Mouse (Mus musculus) midbrain, postnatal 0 days (tissue): ENCODE data around the gene Btbd11. TPM values are rescaled to one million over a fixed set of nuclear protein-coding genes. Genes with fewer than 3 reads are reported as not detected.

Experiments used
- ATAC-seq: fragments of 200-750 bp; cut with Nextera tagmentation; 2 replicates; pipeline ENCODE4 v1.8.0; 2017; ENCODE audit warnings: moderate number of reproducible peaks, mild to moderate bottlenecking, moderate TSS enrichment, moderate library complexity; ENCODE audit not compliant: low FRiP score
- DNase-seq: peaks from one replicate; pipeline ENCODE4 v3.0.0-alpha.2; 2015; ENCODE audit warnings: low spot score
- H3K27ac ChIP-seq: fragments of 300-500 bp; sonication (generic); 2 replicates; pipeline ENCODE4 v1.5.1; 2014; ENCODE audit warnings: low read depth, mild to moderate bottlenecking, low read length, mixed read lengths
- H3K27me3 ChIP-seq: fragments of 300-500 bp; sonication (generic); 2 replicates; pipeline ENCODE4 v1.6.1; 2014; ENCODE audit warnings: low read length, control low read depth, mixed read lengths; ENCODE audit not compliant: insufficient read depth
- H3K36me3 ChIP-seq: fragments of 300-500 bp; sonication (generic); 2 replicates; pipeline ENCODE4 v1.6.1; 2014; ENCODE audit warnings: low read length, control low read depth, mixed read lengths; ENCODE audit not compliant: insufficient read depth
- H3K4me1 ChIP-seq: fragments of 300-500 bp; sonication (generic); 2 replicates; pipeline ENCODE4 v1.6.1; 2014; ENCODE audit warnings: mild to moderate bottlenecking, control low read depth, antibody characterized with exemption, low read length, mixed read lengths; ENCODE audit not compliant: insufficient read depth
- H3K4me2 ChIP-seq: fragments of 300-500 bp; sonication (generic); 2 replicates; pipeline ENCODE4 v1.6.1; 2014; ENCODE audit warnings: low read depth, mild to moderate bottlenecking, low read length, mixed read lengths; ENCODE audit not compliant: poor library complexity, severe bottlenecking
- H3K4me3 ChIP-seq: fragments of 300-500 bp; sonication (generic); 2 replicates; pipeline ENCODE4 v1.5.1; 2014; ENCODE audit warnings: low read depth, mild to moderate bottlenecking, low read length, moderate library complexity
- H3K9ac ChIP-seq: fragments of 300-500 bp; sonication (generic); replicated peaks from 2 replicates; pipeline ENCODE4 v1.6.1; 2014; ENCODE audit warnings: mild to moderate bottlenecking, low read length, moderate library complexity, mixed read lengths; ENCODE audit not compliant: poor library complexity, severe bottlenecking
- H3K9me3 ChIP-seq: fragments of 300-500 bp; sonication (generic); 2 replicates; pipeline ENCODE4 v1.6.1; 2016; ENCODE audit warnings: low read length, control low read depth
- CTCF ChIP-seq: IDR thresholded peaks from 2 replicates; pipeline ENCODE4 v1.5.1; 2016; ENCODE audit warnings: antibody characterized with exemption, mild to moderate bottlenecking
- WGBS: fragments of 180-500 bp; shearing (Covaris S2); extraction: QIAGEN DNeasy Blood & Tissue Kit; methylation state at CpG from one replicate; pipeline ENCODE4 v1.1.7; 2014; 5-methylcytosine and 5-hydroxymethylcytosine counted together
- polyA plus RNA-seq: library from polyadenylated mRNA; unstranded; fragments of >200 nt; fragmentation: Nextera tagmentation; extraction: Ambion mirVana; gene quantifications from 2 replicates; pipeline ENCODE4 v1.2.1, GENCODE M21; 2015
- total RNA-seq: library from RNA; depleted of rRNA; stranded (reverse); fragments of >200 nt; gene quantifications from 2 replicates; pipeline ENCODE4 v1.2.3, GENCODE M21; 2014

The Btbd11 gene
- total and polyA plus RNA-seq, 2 experiments from 2014 or later = 17.1 to 47.4 TPM

DNA sequence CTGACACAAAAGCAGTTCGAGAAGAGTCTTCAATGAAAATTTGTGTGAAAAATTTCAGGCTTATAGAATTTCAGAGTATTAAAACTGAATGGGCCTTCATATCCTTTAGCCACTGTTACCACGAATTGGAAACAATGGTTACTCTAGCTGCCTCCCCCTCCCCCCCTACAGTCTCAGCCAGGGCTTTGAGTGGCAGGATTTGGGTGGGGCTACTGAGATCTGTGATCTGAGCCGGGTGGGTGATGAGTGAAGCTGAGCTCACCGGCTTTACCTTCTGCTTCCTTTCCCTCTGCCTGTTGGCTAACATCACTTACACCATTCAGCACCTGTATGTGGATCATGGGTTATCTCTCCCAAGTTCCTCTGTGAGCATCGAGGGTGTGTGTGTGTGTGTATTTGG lies 158.4 kb downstream of the Btbd11 start:
- ATAC-seq = no peak

DNA sequence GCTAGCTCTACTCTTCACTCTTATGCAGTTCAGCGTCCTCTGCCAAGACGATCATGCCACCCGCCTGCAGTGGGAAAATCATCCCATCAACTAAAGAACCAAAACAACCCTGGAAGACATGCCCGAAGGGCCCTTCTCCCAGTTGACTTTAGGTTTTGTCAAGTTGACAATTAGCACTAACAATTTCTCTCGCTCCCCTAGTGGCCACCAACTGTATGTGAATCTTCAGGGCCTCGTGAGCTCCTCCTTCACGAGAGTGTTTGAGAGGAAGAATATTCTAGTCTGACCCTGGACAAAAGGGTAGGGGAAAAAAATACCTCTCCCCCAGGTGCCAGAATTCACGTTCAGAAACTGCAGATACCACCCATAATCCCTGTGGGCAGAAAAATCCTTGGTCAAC lies 168.6 kb downstream of the Btbd11 start:
- WGBS = 62% methylated on average over 8 of the region's 8 CpGs

More for the DNA sequence above, 158.4 kb downstream of the Btbd11 start:
- Histone ChIP-seq H3K4me1 (0 out of 2 replicates have a peak, but pooled peaks cover under 1% of the 10 kb centered on the region), H3K9ac (no peak overlapping the region), H3K4me3 (no peak overlapping the region), H3K27me3 (no peaks in the 10 kb centered on the region), H3K36me3 (no peaks in the 10 kb centered on the region), H3K9me3 (no peaks in the 10 kb centered on the region), H3K4me2 (no peak overlapping the region), H3K27ac (no peak overlapping the region)
- no peak for DNase-seq
- WGBS = 45% methylated on average over 5 of the region's 5 CpGs
- TF ChIP-seq CTCF = no peak

DNA sequence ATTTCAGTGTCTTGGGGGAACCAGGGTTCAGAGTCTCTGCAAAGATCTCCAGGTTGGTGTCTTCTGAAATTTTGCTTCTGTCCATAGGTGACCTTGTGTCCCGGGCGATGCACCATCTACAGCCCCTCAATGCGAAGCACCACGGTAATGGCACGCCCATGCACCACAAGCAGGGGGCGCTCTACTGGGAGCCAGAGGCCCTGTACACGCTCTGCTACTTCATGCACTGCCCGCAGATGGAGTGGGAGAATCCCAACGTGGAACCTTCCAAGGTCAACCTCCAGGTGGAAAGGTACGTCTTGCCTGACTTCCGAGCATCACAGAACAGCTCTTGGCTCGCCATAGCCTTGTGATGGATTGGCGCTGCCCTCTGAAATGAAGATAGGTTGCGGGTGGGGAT lies 174.8 kb downstream of the Btbd11 start:
- DNase-seq (no peak), ATAC-seq (no peak)
- Histone ChIP-seq H3K9ac (no peak overlapping the region), H3K4me3 (no peak overlapping the region), H3K4me1 (no peaks in the 10 kb centered on the region), H3K4me2 (no peak overlapping the region), H3K27ac (no peak overlapping the region), H3K9me3 (no peaks in the 10 kb centered on the region), H3K36me3 (no peaks in the 10 kb centered on the region), H3K27me3 (no peaks in the 10 kb centered on the region)
- 0 out of 2 replicates have a peak, but pooled peaks have one; percentile 4 for TF ChIP-seq CTCF
- WGBS = 93% methylated on average over 14 of the region's 14 CpGs

More for the DNA sequence above, 168.6 kb downstream of the Btbd11 start:
- Histone ChIP-seq H3K9me3 (no peaks in the 10 kb centered on the region), H3K4me2 (no peak overlapping the region), H3K36me3 (no peaks in the 10 kb centered on the region), H3K4me3 (no peak overlapping the region), H3K27me3 (no peaks in the 10 kb centered on the region), H3K27ac (no peak overlapping the region), H3K9ac (no peak overlapping the region), H3K4me1 (no peaks in the 10 kb centered on the region)
- ATAC-seq (no peak), DNase-seq (peak; percentile 42)
- TF ChIP-seq CTCF = peak; percentile 59

DNA sequence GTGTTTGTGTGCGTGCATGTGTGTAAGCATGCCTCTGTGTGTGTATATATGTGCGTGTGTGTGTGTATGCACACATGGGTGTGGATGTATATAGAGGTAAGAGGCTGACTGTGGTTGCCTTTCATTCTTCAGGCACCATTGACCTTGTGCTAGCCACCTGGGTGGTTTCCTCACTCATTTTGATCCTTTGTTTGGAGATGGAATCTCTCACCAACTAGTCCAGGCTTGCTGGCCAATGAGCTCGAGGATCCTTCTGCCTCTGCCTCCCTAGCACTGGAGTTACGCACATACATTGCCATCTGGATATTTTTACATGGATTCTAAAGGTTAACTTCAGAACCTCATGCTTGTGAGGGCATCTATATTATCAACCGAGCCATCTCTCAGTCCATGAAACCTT lies 184.8 kb downstream of the Btbd11 start:
- Histone ChIP-seq H3K9ac (no peak overlapping the region), H3K4me1 (no peaks in the 10 kb centered on the region), H3K27ac (no peak overlapping the region), H3K9me3 (peaks cover 4% of the 10 kb centered on the region), H3K4me3 (no peak overlapping the region), H3K36me3 (no peaks in the 10 kb centered on the region), H3K4me2 (no peak overlapping the region), H3K27me3 (no peaks in the 10 kb centered on the region)
- no peak for ATAC-seq
- no peak for DNase-seq
- 92% methylated on average over 5 of the region's 5 CpGs for WGBS
- no peak for TF ChIP-seq CTCF

DNA sequence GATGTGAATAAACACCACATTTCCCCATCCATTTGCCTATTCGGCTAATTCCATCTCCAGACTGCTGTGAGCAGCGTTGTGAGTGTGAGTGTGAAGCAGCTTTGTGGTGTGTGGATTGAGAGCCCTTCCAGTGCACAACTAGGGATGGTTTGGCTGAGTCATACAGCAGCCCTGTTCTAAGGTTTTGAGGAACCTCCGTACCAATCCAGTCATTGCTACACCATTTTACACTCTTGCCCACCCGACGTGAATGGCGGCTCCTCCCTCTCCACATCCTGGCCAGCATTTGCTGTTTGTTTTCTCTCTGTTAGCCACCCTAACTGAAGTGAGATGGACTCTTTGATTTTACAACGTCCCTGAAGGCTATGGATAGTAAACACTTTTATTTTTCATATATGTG lies 186.0 kb downstream of the Btbd11 start:
- ATAC-seq = no peak
- Histone ChIP-seq H3K9ac (no peak overlapping the region), H3K4me2 (no peak overlapping the region), H3K27ac (no peak overlapping the region), H3K9me3 (peaks cover 4% of the 10 kb centered on the region), H3K27me3 (no peaks in the 10 kb centered on the region), H3K4me1 (no peaks in the 10 kb centered on the region), H3K36me3 (no peaks in the 10 kb centered on the region), H3K4me3 (no peak overlapping the region)
- no peak for DNase-seq
- 90% methylated on average over 7 of the region's 7 CpGs for WGBS
- no peak for TF ChIP-seq CTCF

DNA sequence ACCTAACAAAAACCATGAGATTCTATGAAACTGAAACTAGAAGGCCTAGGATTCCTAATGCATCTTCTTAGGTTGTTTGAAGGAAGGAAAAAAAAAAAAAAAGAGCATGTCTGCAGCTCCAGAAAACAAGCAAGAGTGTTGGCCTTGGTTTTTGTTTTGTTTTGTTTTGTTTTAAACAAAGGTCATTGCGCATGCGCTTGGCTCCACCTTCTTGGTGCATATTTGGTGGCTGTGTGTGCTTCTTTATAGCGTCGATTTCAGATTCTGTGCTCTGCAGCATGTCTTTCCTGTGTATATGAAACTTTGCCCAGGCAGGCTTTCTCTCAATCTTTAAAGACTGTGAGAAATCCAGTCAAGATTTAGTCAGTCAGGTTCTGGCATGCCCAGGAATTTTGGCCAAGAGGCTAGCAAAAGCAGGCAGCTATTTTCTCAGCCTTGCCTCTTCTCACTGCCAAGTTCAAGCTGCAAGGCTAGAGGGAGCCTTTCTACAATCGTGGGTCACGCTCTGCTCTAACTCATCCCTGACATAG lies 191.3 kb downstream of the Btbd11 start:
- Histone ChIP-seq H3K9me3 (peaks cover 4% of the 10 kb centered on the region), H3K4me1 (no peaks in the 10 kb centered on the region), H3K36me3 (no peaks in the 10 kb centered on the region), H3K4me2 (no peak overlapping the region), H3K9ac (no peak overlapping the region), H3K27ac (no peak overlapping the region), H3K27me3 (no peaks in the 10 kb centered on the region), H3K4me3 (no peak overlapping the region)
- no peak for TF ChIP-seq CTCF
- DNase-seq = no peak
- ATAC-seq = no peak
- WGBS = 90% methylated on average over 6 of the region's 6 CpGs
